In the genomic region with DNA sequence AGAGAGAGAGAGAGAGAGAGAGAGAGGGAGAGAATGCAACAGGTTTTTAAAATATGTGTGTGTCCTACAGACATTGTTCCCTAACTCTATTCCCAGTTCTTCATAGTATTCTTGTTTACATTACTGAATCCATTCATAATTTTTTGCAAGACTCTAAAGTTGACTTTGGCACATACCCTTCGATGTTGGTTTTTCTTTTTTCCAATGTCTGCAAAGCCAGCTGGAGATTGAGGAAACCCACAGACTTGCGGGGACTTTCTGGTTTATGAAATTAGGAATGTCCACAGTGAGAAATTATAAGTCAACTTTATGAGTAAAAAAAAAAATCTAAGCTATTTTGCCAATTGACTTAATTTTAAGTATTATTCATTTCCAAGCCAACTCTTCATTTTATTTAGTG, we compare ENCODE assay signal across 17 mouse cellular contexts.
"Had no signal": no experiment of that assay in that cellular context is flagged by ENCODE, and none has a peak within 500 bp of the region (broad histone marks: within the 10 kb centered on the region; RNA-seq: fewer than 3 reads in every experiment).

No protein-coding gene starts in this region.

- H3K4me2 ChIP-seq: lung, embryonic 15.5 days; midbrain, embryonic 11.5 days; midbrain, embryonic 13.5 days; midbrain, embryonic 15.5 days; neural tube, embryonic 12.5 days; stomach, embryonic 15.5 days had no signal

- H3K27ac ChIP-seq: lung, embryonic 15.5 days; macrophage; midbrain, embryonic 13.5 days; midbrain, embryonic 15.5 days; neural tube, embryonic 12.5 days; stomach, embryonic 15.5 days; stomach, postnatal 0 days had no signal

- H3K4me3 ChIP-seq: lung, embryonic 15.5 days; megakaryocyte, embryonic 14.5 days; midbrain, embryonic 13.5 days; midbrain, embryonic 15.5 days; neural tube, embryonic 12.5 days; stomach, embryonic 15.5 days had no signal

- ATAC-seq: lung, postnatal 0 days; midbrain, embryonic 13.5 days; midbrain, embryonic 15.5 days had no signal

- H3K27me3 ChIP-seq: lung, embryonic 15.5 days; megakaryocyte, embryonic 14.5 days; midbrain, embryonic 13.5 days; midbrain, embryonic 15.5 days; neural tube, embryonic 12.5 days; stomach, embryonic 15.5 days had no signal

- DNase-seq: lung, adult 2 months; lung, postnatal 14 days; lung, postnatal 36 days; right cerebral cortex, postnatal 14 days; thymus, adult 2 months; thymus, postnatal 25 days; thymus, postnatal 4 days had no signal

- H3K4me1 ChIP-seq: lung, embryonic 15.5 days; megakaryocyte, embryonic 14.5 days; midbrain, embryonic 13.5 days; midbrain, embryonic 15.5 days; neural tube, embryonic 12.5 days; stomach, embryonic 15.5 days had no signal

- H3K9me3 ChIP-seq: lung, embryonic 15.5 days; midbrain, embryonic 13.5 days; midbrain, embryonic 15.5 days; neural tube, embryonic 12.5 days; stomach, embryonic 15.5 days had no signal

- H3K36me3 ChIP-seq: lung, embryonic 15.5 days; midbrain, embryonic 13.5 days; midbrain, embryonic 15.5 days; neural tube, embryonic 12.5 days; stomach, embryonic 15.5 days had no signal

- H3K9ac ChIP-seq: lung, embryonic 15.5 days; midbrain, embryonic 13.5 days; midbrain, embryonic 15.5 days; neural tube, embryonic 12.5 days; stomach, embryonic 15.5 days had no signal
